Mouse (Mus musculus) layer of hippocampus, adult 9-10 months (tissue): ENCODE data around the gene Gm20388.

Experiments
- DNase-seq: peaks from one replicate; pipeline ENCODE4 v3.0.0; 2022; ENCODE audit warnings: low spot score

The Gm20388 gene

GRCm38 (mm10) chr8:120441637-120442036, 531.0 kb downstream of the Gm20388 start:
- DNase-seq = no peak

DNA sequence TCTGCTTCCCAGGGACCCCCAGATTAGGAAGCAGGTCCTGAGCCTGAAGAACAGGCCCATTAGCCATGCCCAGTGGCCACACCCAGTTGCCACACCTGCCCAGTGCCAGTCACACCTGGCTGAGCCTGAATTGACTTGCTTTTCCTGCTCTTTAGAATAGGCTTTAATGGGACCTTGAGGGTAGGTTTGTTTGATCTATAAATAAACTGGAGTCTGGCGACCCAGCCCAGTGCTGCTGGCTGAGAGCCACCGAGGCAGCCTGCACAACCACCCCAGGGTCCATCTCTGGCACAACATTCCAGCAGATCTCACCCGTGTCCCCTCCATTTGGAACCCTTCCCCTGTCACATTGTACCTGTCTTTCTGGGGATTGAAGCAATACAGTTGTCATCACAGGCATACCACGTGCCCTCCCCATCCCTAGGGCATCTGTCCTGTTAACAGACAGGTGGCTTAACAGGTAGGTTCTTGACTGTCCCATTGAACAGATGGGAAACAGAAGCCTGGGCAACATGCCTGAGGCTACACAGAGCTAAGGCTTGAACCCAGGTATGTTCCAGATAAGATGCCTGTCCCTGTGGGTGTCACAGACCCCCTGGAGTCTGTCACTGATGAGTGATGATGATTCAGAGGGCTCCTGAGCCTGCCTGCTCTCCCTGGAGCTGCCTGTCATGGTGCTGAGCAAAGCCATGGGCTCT, 531.8 kb downstream of the Gm20388 start:
- DNase-seq = no peak

DNA sequence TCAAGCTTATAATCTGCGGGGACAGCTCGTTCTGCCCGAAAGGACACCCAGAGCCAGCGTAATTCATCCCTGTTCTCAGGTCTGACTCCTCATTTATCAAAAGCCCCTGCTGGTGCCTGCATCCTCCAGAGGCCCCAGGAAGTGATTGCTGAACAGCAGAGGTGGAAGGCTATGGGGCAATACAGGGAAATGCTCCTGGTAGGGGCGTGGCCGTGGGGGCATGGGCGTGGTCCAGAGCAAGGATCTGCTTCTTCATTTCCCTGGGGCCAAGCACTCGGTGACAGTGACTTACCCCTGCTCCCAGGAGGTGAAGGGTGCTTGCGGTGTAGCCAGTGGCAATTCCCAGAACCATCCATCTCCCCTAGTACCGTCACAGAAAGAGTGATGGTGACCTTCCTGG, 534.6 kb downstream of the Gm20388 start:
- no peak for DNase-seq

DNA sequence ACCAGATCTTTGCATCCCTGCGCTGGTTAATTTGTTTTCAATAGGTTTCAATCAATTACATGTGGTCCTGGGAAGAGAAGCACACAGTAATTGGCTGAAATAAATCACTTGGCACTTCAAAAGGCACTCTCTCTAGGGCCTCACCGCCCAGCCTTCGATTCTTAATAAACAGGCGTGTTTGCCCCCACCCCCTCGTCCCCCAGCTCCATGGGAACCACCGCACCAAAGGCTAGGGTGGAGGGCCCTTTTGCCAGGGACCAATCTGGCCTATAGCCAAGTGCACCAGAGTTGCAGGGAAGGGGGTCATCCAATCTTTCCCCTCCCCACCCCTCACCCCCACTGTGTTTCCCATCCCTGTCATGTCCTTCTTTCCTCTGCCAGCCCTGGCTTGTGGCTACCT, 537.5 kb downstream of the Gm20388 start:
- no peak for DNase-seq

- no peak for DNase-seq
Measured at GRCm38 (mm10) chr8:120449139-120449538, 538.5 kb downstream of the Gm20388 start.

- peak; percentile 63 for DNase-seq
Measured at GRCm38 (mm10) chr8:120449608-120450031, 539.0 kb downstream of the Gm20388 start.

DNA sequence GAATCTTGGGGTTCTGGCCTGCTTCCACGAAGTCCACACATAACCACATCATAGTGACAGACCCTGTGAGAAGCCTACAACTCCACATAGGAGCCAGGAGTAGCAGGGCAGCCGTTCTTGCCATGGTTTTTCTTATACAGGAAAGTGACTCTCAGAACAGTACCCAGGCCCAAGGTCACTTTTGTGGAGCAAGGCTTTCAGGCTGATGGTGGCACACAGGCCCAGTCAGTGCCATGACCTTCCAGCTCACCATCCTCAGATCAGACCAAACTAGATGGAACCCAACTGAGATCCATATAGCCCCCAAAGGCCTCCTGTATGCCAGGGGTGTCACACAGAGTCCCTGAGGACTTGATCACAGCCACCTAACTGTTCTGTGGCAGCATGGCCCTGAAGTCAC, 541.5 kb downstream of the Gm20388 start:
- DNase-seq = no peak

DNA sequence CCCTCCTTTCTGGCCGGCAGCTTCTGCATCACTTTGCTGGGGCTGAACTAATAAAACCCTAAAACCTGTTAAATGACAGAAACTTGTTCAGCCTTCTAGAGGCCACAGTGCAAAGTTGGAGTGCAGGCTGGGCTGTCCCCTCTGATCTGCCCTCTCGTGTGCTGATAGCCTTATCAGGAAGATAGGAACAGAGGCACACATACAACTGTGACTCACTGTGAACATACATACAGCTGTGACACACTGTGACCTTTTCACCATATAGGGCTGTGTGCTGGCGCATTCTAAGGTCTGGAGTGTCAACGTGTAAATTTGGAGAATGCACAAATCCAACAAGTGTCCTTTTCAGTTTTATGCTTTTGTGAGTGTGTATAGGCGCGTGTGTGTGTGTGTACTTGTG, 543.8 kb downstream of the Gm20388 start:
- DNase-seq = no peak

- no peak for DNase-seq
Measured at GRCm38 (mm10) chr8:120460375-120460774, 549.7 kb downstream of the Gm20388 start.

DNA sequence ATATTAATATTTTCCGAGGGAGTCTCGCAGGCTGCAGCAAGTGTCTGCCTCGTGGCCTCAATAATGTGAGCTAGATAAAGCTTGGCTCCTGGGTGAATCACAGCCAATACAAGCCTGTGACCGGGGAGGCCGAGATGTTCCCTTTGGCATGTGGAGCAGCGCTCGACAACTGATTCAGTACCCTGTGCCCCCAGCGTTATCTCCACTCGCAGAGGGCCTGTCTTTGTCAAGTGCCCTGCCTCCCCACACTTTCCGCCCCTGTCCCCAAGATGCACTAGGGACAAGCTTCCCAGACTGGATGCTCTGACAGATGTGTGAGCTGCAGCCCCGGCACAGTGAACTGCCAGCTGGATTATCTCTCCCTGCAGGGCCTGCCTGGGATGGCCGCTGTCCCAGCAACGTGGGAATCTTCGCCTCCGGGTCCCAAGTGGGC, 551.5 kb downstream of the Gm20388 start:
- DNase-seq = no peak

- DNase-seq = no peak
Measured at GRCm38 (mm10) chr8:120462611-120463010, 552.0 kb downstream of the Gm20388 start.

DNA sequence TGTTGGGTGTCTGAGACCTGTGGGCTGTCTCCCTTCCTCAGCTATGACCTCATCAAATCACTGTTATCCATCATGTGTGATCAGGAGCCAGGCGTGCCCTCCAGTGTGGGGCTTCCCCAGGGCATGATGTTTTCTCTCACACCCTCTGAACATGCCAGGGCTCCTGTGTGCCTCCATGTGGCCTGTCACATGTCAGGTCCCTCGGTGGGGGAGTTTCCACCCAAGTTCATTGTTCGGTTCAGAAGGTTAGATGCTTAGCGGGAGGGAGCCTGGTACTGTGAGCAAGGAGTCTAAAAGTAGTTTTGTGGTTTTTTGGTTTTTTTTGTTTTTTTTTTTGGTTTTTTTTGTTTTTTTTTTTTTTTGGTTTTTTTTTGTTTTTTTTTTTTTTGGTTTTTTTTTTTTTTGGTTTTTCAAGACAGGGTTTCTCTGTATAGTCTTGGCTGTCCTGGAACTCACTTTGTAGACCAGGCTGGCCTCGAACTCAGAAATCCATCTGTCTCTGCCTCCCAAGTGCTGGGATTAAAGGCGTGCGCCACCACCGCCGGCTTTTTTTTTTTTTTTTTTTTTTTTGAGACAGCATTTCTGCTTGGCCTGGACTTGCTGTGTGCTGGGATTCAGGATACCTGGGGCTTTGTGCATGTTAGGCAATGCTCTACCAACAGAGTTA, 553.4 kb downstream of the Gm20388 start:
- no peak for DNase-seq

GRCm38 (mm10) chr8:120464585-120464937, 553.9 kb downstream of the Gm20388 start:
- no peak for DNase-seq

DNA sequence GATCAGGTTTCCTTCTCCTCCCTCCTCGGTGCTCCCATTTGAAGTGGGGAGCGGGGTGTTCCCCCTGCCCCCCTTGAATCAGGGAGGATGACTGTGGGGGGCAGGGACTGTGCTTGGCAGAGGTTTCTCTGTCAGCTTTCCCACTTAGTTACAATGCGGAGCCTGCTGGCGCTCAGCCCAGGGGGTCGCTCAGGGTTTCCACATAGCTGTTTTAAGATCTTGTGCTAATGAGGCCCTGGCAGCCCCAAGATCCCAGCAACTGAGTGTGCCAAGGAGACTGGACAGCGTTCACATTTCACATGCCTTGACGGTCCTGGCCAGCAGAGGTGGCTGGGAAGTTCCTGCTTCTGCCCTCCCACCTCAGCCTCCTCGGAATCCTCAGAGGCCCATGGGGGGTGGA, 555.1 kb downstream of the Gm20388 start:
- no peak for DNase-seq

- no peak for DNase-seq
Measured at GRCm38 (mm10) chr8:120466266-120466665, 555.6 kb downstream of the Gm20388 start.

DNA sequence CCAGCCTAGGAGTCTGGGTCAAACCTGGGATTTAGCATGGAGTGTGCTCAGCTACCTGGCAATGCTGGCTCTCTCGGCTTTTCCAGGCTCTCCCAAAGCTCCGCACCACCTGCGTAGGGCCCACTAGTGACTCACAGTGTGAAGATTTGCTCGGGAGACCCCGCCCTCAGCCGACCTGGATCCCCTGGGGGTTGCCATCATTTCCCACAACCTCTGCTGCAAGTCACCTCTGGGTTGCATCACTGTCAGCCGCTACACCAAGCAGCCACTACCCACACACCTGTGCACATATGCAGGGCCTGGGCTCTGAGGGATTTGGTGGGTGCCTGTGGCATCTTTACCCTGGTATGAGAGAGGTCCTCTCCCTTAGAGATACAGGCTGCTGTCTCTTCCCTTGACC, 557.0 kb downstream of the Gm20388 start:
- no peak for DNase-seq

DNA sequence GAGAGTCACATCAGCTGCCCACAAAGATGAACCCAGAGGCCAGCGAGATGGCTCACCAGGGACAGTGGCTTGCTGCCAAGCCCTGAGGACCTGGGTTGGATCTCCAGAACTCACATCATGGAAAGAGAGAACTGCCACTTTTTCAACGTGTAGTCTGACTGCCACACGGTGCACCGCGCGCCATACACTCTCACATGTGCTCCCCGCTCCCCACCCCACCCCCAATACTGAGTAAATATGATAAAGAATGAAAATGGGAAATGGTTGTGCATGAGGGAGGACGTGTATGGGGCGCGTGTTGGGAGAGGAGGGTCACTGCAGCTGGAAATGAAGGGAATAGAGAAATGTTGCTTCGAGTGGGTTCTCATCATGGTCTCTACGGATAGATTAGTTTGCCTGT, 559.5 kb downstream of the Gm20388 start:
- no peak for DNase-seq

GRCm38 (mm10) chr8:120471166-120471565, 560.5 kb downstream of the Gm20388 start:
- no peak for DNase-seq

GRCm38 (mm10) chr8:120471752-120472151, 561.1 kb downstream of the Gm20388 start:
- DNase-seq = no peak

DNA sequence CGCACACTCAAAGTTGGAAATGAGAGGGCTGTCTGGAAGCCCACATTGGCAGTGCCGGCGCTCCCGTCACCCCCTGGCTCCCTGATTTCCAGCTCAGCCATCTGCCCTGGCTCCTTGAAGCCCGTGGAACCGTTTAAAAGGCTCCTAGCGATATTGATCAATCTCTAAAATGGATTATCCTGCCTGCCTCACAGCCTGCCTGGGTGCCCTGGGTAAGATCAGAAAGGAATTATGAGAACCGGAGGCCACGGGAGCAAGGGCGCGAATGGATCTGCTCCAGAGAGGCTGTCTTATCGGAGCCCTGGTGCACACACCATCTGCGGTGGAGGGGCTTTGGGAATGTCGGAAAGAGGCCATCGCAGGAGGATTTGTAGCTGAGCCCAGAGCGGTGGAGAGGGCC, 561.6 kb downstream of the Gm20388 start:
- DNase-seq = no peak

DNA sequence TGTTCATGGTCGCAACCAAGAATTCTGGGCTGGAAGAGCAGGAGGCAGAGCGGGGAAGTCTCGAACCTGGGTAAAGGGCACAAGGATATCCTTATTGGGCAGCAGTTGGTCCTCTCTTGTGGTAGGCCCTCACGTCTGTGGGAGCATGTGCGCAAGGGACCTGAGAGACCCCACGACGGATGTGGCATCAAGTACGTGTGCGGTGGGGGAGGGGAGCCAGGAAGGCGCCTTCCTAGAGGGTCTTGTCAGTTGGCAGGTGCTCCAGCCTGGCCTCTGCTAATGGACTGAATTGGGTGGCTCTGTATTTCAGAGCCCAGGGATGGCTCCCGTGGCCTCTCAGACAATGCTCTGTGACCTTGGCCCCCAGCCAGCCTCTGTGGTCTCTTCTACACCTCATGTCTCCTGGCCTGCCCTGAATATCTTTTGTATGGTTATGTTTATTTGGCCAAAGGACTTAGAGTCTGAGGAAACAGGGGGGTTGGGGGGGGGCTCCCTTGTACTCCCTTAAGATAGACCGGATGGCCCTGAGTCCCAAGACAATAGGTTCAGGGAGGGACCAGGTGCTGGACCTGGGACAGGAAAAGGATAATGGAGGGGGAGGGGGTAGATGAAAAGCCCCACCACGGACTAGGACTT, 563.2 kb downstream of the Gm20388 start:
- no peak for DNase-seq

GRCm38 (mm10) chr8:120474496-120475235, 564.0 kb downstream of the Gm20388 start:
- no peak for DNase-seq
